Mouse (Mus musculus) G1E (cell line): ENCODE data around the gene Cwc27.

ENCODE experiments used
- CTCF ChIP-seq: IDR thresholded peaks from 2 replicates; pipeline ENCODE4 v1.5.1; 2012; ENCODE audit warnings: low read depth, low read length, inconsistent platforms, mixed read lengths
- GATA1 ChIP-seq: IDR thresholded peaks from 2 replicates; pipeline ENCODE4 v1.6.1; 2012; ENCODE audit warnings: borderline replicate concordance, low read length, inconsistent platforms, mixed read lengths
- TAL1 ChIP-seq: conservative IDR thresholded peaks from 2 replicates; pipeline ENCODE4 v1.6.1; 2012; ENCODE audit warnings: low read depth, low read length, inconsistent platforms, mixed read lengths

DNA sequence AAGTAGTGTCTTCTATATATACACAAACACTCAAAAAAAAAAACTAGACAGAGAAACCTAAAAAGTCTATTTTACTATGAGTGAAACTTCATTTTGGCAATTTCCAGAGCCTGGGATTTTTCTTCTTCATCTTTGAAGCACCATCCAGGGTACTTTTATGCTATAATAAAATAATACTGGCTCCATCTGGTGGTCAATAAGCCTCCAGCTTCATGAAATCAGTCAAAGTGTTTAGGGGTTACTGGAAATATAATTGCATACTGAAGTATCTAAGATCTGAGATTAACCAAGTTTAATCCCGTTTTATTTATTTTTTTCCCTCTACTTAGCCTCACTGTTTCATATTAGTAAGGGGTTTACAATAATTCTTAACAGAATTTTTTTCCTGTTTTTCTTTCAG lies 135.7 kb downstream of the Cwc27 start:
- no peak for TF ChIP-seq CTCF
- no peak for TF ChIP-seq GATA1
- TF ChIP-seq TAL1, result no peak
